15 mouse cellular contexts compared by ENCODE assay signal in the genomic region with DNA sequence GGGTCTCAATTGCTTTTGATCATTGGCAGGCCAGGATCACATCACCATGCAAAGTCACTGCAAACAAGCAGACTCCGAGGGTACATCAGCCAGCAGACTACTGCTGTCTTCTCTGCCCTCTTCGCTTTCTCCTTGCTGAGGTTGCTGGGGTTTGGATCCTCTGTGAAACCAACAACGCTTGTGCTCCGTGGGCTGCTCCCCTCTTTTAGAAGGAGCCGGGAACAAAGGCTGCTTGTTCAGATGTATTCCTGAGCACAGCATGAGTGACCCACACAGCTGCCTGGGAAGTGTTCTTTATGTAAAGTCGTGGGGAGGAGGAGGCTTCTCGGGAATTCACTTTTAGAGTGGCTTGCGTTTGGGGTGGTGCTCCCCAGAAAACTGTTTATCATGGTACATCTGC.
DNase-seq lines count a peak whose midpoint lies in the region; ATAC-seq lines count a peak whose summit lies in the region.
"Had no signal": no experiment of that assay in that cellular context is flagged by ENCODE, and none has a peak within 500 bp of the region (broad histone marks: within the 10 kb centered on the region; RNA-seq: fewer than 3 reads in every experiment).

No protein-coding gene starts in this region.

- WGBS in embryonic facial prominence, embryonic 10.5 days, result 32% methylated on average over 8 of the region's 8 CpGs
- WGBS in hindbrain, embryonic 11.5 days, result 11% methylated on average over 8 of the region's 8 CpGs
- WGBS in midbrain, embryonic 11.5 days, result 14% methylated on average over 8 of the region's 8 CpGs

- H3K4me3 ChIP-seq in embryonic facial prominence, embryonic 10.5 days, result no peak overlapping the region
- H3K4me3 ChIP-seq in hindbrain, embryonic 11.5 days (ENCODE audit: low read depth, low read length), result no peak overlapping the region
- H3K4me3 ChIP-seq in midbrain, embryonic 11.5 days (ENCODE audit: low read depth, low read length), result no peak overlapping the region
- H3K4me3 ChIP-seq: heart, adult 2 months; stomach, embryonic 15.5 days had no signal

- peak; percentile 19 for DNase-seq in brain, adult 2 months (ENCODE audit: low read depth, low spot score)
- peak; percentile 17 for DNase-seq in embryonic facial prominence, embryonic 10.5 days (ENCODE audit: low spot score)
- peak; percentile 49 for DNase-seq in hindbrain, embryonic 11.5 days (ENCODE audit: low spot score)
- DNase-seq in midbrain, embryonic 11.5 days (ENCODE audit: low spot score, missing footprints), result peak; percentile 86
- no peak for DNase-seq in natural killer cell, adult 2 months (ENCODE audit: low spot score in 2 of 2)
- no peak for DNase-seq in heart, adult 18-20 months
- DNase-seq in lung, postnatal 25 days (ENCODE audit: low spot score), result no peak
- no peak for DNase-seq in lung, adult 18-20 months
- DNase-seq: adrenal gland, postnatal 25 days; cerebellum, adult 8-10 months; heart, adult 2 months; left cerebral cortex, postnatal 4 days; lung, postnatal 14 days; right cerebral cortex, postnatal 25 days had no signal

- 0 out of 2 replicates have a peak overlapping the region, but pooled peaks have one; percentile 28 for H3K9ac ChIP-seq in hindbrain, embryonic 11.5 days (ENCODE audit: low read depth, low read length)
- H3K9ac ChIP-seq in midbrain, embryonic 11.5 days (ENCODE audit: low read length), result peak overlapping the region; percentile 17; the same call in 1 of the 2 replicates
- H3K9ac ChIP-seq: stomach, embryonic 15.5 days had no signal

- no peaks in the 10 kb centered on the region for H3K9me3 ChIP-seq in embryonic facial prominence, embryonic 10.5 days
- H3K9me3 ChIP-seq in hindbrain, embryonic 11.5 days (ENCODE audit: control insufficient read depth, low read length), result no peaks in the 10 kb centered on the region
- H3K9me3 ChIP-seq in midbrain, embryonic 11.5 days (ENCODE audit: control insufficient read depth, low read length), result no peaks in the 10 kb centered on the region
- H3K9me3 ChIP-seq: stomach, embryonic 15.5 days had no signal

- no peaks in the 10 kb centered on the region for H3K27me3 ChIP-seq in embryonic facial prominence, embryonic 10.5 days (replicated peaks; ENCODE audit: low read depth, poor library complexity, severe bottlenecking)
- no peaks in the 10 kb centered on the region for H3K27me3 ChIP-seq in hindbrain, embryonic 11.5 days (ENCODE audit: control insufficient read depth, insufficient read depth, low read length)
- H3K27me3 ChIP-seq in midbrain, embryonic 11.5 days (ENCODE audit: control insufficient read depth, insufficient read depth, low read length), result no peaks in the 10 kb centered on the region
- H3K27me3 ChIP-seq: stomach, embryonic 15.5 days had no signal

- peak overlapping the region; percentile 57 for H3K27ac ChIP-seq in embryonic facial prominence, embryonic 10.5 days (replicated peaks)
- H3K27ac ChIP-seq in hindbrain, embryonic 11.5 days (ENCODE audit: low read depth, low read length), result peak overlapping the region; percentile 68
- H3K27ac ChIP-seq in midbrain, embryonic 11.5 days (ENCODE audit: low read depth, low read length), result peak overlapping the region; percentile 66
- H3K27ac ChIP-seq: heart, adult 2 months; stomach, embryonic 15.5 days had no signal

- no peaks in the 10 kb centered on the region for H3K36me3 ChIP-seq in embryonic facial prominence, embryonic 10.5 days (replicated peaks)
- no peaks in the 10 kb centered on the region for H3K36me3 ChIP-seq in hindbrain, embryonic 11.5 days (ENCODE audit: control insufficient read depth, insufficient read depth, low read length)
- H3K36me3 ChIP-seq in midbrain, embryonic 11.5 days (ENCODE audit: control insufficient read depth, insufficient read depth, low read length), result no peaks in the 10 kb centered on the region
- H3K36me3 ChIP-seq: stomach, embryonic 15.5 days had no signal

- ATAC-seq in hindbrain, embryonic 11.5 days (ENCODE audit: low FRiP score), result peak; percentile 19; the same call in 1 of the 2 replicates
- ATAC-seq in midbrain, embryonic 11.5 days (ENCODE audit: low FRiP score), result no peak

- H3K4me1 ChIP-seq in embryonic facial prominence, embryonic 10.5 days, result peaks cover 23% of the 10 kb centered on the region
- H3K4me1 ChIP-seq in hindbrain, embryonic 11.5 days (replicated peaks; ENCODE audit: control insufficient read depth, insufficient read depth, low read length), result peaks cover 3% of the 10 kb centered on the region
- H3K4me1 ChIP-seq in midbrain, embryonic 11.5 days (ENCODE audit: control insufficient read depth, insufficient read depth, low read length), result peaks cover 31% of the 10 kb centered on the region
- H3K4me1 ChIP-seq: stomach, embryonic 15.5 days had no signal

- no peak overlapping the region for H3K4me2 ChIP-seq in hindbrain, embryonic 11.5 days (replicated peaks; ENCODE audit: low read depth, low read length)
- no peak overlapping the region for H3K4me2 ChIP-seq in midbrain, embryonic 11.5 days
- H3K4me2 ChIP-seq: stomach, embryonic 15.5 days had no signal

Comparison
In these comparisons a context has a peak if more than half of its experiments do, and no peak if none do; other contexts are left out.
1. DNase-seq: peak in brain, adult 2 months (single experiment), embryonic facial prominence, embryonic 10.5 days (single experiment), hindbrain, embryonic 11.5 days (single experiment) and midbrain, embryonic 11.5 days (single experiment); none in natural killer cell, adult 2 months (0 of 2), heart, adult 18-20 months (0 of 2), lung, postnatal 25 days (single experiment) and lung, adult 18-20 months (0 of 2).
2. Peak in every context shown above with its lines, with median percentiles within 50 percentile points of each other: H3K27ac ChIP-seq.